Mouse (Mus musculus) E14TG2a.4 (cell line): Measurements from ENCODE around the gene Asb10.

Experiments
- CTCF ChIP-seq: conservative IDR thresholded peaks from 2 replicates; pipeline ENCODE4 v1.5.1; 2014; ENCODE audit warnings: low read length
- NANOG ChIP-seq: IDR thresholded peaks from 2 replicates; pipeline ENCODE4 v1.6.1; 2014; ENCODE audit warnings: borderline replicate concordance, low read length, mixed read lengths
- POU5F1 ChIP-seq: IDR thresholded peaks from 2 replicates; pipeline ENCODE4 v1.6.1; 2014; ENCODE audit warnings: low read length, borderline replicate concordance

DNA sequence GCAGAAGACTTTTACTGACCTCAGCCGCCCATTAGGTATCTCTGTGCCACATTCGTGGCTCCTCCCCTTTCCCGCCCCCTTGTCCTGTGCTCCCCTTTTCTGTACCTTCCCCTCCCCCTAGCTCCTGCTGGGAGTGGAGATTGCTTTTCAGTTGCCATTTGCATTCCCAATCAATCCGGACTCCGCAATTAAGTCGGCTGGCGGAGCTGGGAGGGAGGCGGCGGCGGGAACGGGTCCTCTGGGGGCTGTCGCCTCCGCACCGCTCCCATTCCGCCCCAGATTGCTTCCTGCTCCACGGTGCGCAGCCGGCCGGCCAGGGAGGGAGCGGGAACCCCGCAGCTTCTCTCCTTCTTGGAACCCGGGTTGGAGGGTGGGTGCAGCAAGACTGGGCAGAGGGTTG lies 55.8 kb downstream of the Asb10 start:
- no peak for TF ChIP-seq CTCF
- peak; percentile 71 for TF ChIP-seq NANOG
- TF ChIP-seq POU5F1: no peak
